Comparison of ENCODE assay signal across 33 mouse cellular contexts in the genomic region with DNA sequence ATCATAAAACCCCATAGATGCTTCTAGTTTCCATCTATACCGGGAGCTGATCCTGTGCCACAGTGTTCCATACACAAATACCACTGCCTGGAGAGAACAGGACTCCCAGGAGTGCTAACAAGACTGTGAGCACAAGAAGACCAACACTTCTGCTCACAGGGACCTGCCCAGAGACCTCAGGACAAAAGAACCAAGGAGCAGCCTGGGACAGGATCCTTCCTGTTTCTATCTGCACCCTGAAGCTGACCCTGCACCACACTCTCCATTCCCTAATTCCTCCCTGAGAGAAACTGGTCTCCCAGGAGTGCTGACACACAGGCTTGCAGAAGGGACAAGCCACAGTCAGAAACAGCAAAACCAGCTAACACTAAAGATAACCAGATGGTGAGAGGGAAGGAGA. TPM values are rescaled to one million over a fixed set of nuclear protein-coding genes. Genes with fewer than 3 reads are reported as not detected.
"Had no signal": no experiment of that assay in that cellular context is flagged by ENCODE, and none has a peak within 500 bp of the region (broad histone marks: within the 10 kb centered on the region; RNA-seq: fewer than 3 reads in every experiment).

No protein-coding gene starts in this region.

- DNase-seq: left cerebral cortex, postnatal 4 days; liver; liver, embryonic 13.5 days; liver, postnatal 0 days; lung, adult 18-20 months; lung, adult 2 months; lung, embryonic 14.5 days; lung, postnatal 10 days; lung, postnatal 14 days; lung, postnatal 36 days; lung, postnatal 4 days; midbrain, embryonic 14.5 days had no signal

- H3K36me3 ChIP-seq: limb, embryonic 10.5 days; limb, embryonic 12.5 days; limb, embryonic 13.5 days; limb, embryonic 15.5 days; liver, embryonic 12.5 days; liver, embryonic 13.5 days; liver, embryonic 15.5 days; lung, embryonic 15.5 days; midbrain, embryonic 10.5 days; midbrain, embryonic 12.5 days; midbrain, embryonic 13.5 days; midbrain, embryonic 15.5 days; neural tube, embryonic 12.5 days had no signal

- H3K4me1 ChIP-seq: limb, embryonic 10.5 days; limb, embryonic 12.5 days; limb, embryonic 13.5 days; limb, embryonic 15.5 days; liver, embryonic 12.5 days; liver, embryonic 13.5 days; liver, embryonic 15.5 days; lung, embryonic 15.5 days; megakaryocyte, embryonic 14.5 days; midbrain, embryonic 10.5 days; midbrain, embryonic 12.5 days; midbrain, embryonic 13.5 days; midbrain, embryonic 15.5 days; neural tube, embryonic 12.5 days had no signal

- H3K9me3 ChIP-seq: limb, embryonic 10.5 days; limb, embryonic 12.5 days; limb, embryonic 13.5 days; limb, embryonic 15.5 days; liver, embryonic 13.5 days; liver, embryonic 15.5 days; lung, embryonic 15.5 days; megakaryocyte, embryonic 14.5 days; midbrain, embryonic 10.5 days; midbrain, embryonic 12.5 days; midbrain, embryonic 13.5 days; midbrain, embryonic 15.5 days; neural tube, embryonic 12.5 days had no signal

- H3K27me3 ChIP-seq: limb, embryonic 12.5 days; limb, embryonic 13.5 days; limb, embryonic 15.5 days; liver, embryonic 12.5 days; liver, embryonic 13.5 days; liver, embryonic 15.5 days; lung, embryonic 15.5 days; megakaryocyte, embryonic 14.5 days; midbrain, embryonic 12.5 days; midbrain, embryonic 13.5 days; midbrain, embryonic 15.5 days; neural tube, embryonic 12.5 days had no signal

- H3K27ac ChIP-seq: limb, embryonic 10.5 days; limb, embryonic 12.5 days; limb, embryonic 13.5 days; limb, embryonic 15.5 days; liver, embryonic 12.5 days; liver, embryonic 13.5 days; liver, embryonic 14.5 days; liver, embryonic 15.5 days; lung, embryonic 15.5 days; macrophage; midbrain, embryonic 10.5 days; midbrain, embryonic 12.5 days; midbrain, embryonic 13.5 days; midbrain, embryonic 15.5 days; neural tube, embryonic 12.5 days had no signal

- H3K4me3 ChIP-seq: limb, embryonic 10.5 days; limb, embryonic 12.5 days; limb, embryonic 13.5 days; limb, embryonic 15.5 days; liver, embryonic 12.5 days; liver, embryonic 13.5 days; liver, embryonic 15.5 days; lung, embryonic 15.5 days; megakaryocyte, embryonic 14.5 days; midbrain, embryonic 10.5 days; midbrain, embryonic 12.5 days; midbrain, embryonic 13.5 days; midbrain, embryonic 15.5 days; myocyte; neural tube, embryonic 12.5 days had no signal

RNA-seq across cellular contexts. Expression of a gene that starts 21.8 kb away (rescaled TPM):
- total RNA-seq: megakaryocyte progenitor cell, adult 5-6 weeks; megakaryocyte, adult 5-6 weeks; megakaryocyte-erythroid progenitor cell, adult 5-6 weeks; monocyte, adult 5-6 weeks had no signal
- polyA plus RNA-seq: macrophage; myocyte; neural tube, embryonic 11.5 days; neural tube, embryonic 12.5 days had no signal
